Mouse (Mus musculus) heart, adult 2 months (tissue): ENCODE measurements at regions not wholly inside any gene's neighbourhood (a gene's known extent, or its start where the extent isn't known, plus 50 kb on each side); places are given as distances from the start of the nearest gene placed in this dataset.

Source experiments
- CTCF ChIP-seq: fragments of 200-600 bp; IDR thresholded peaks from 2 replicates; pipeline ENCODE4 v1.8.1; 2022; ENCODE audit warnings: antibody characterized with exemption, mild to moderate bottlenecking, moderate library complexity
- EP300 ChIP-seq: fragments of 200-500 bp; IDR thresholded peaks from 2 replicates; pipeline ENCODE4 v1.6.1; 2011; ENCODE audit warnings: low read depth, low read length, control low read depth; ENCODE audit not compliant: insufficient read depth
- POLR2A ChIP-seq: fragments of 200-500 bp; IDR thresholded peaks from 2 replicates; pipeline ENCODE4 v1.6.1; 2011; ENCODE audit warnings: mild to moderate bottlenecking, low read depth, low read length, control low read depth; ENCODE audit not compliant: insufficient read depth

DNA sequence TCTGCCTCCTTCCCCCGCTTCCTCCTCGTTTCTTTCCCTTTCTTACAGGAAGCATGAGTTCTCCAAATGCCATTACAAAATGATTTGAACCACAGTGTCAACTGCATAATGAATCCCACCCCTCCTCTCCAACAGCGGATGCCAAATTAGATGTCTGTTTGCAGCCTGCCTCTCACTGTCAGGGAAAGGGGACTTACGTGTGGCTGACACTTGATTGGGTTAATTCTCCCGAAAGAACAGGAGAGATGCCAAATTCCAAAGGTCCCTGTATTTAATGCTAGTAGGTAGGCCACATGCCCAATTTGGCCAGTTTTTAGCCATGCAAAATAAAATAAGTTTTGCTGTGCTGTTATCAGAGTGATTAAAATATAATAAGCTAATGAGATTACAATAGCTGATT lies 525.9 kb downstream of the Ofcc1 start:
- TF ChIP-seq POLR2A (no peak), CTCF (no peak), EP300 (no peak)
